Mouse (Mus musculus): ENCODE results near the gene Ugt1a9. TPM values are rescaled to one million over a fixed set of nuclear protein-coding genes. Genes with fewer than 3 reads are reported as not detected.
"Not testable (repeated sequence)": the region's sequence is repeated elsewhere in the genome, so short reads cannot be mapped to it uniquely, and the experiment has no call there.

Gene Ugt1a9
- polyA plus RNA-seq, 1 experiment from 2014 or later: not detected

- not testable (repeated sequence) for H3K9ac ChIP-seq; H3K4me3 ChIP-seq (replicated peaks; ENCODE audit: low read length); H3K4me2 ChIP-seq (replicated peaks); ATAC-seq (ENCODE audit: low FRiP score); H3K4me1 ChIP-seq (replicated peaks; ENCODE audit: control insufficient read depth, insufficient read depth, low read length); H3K36me3 ChIP-seq (replicated peaks; ENCODE audit: control insufficient read depth, insufficient read depth); H3K9me3 ChIP-seq (ENCODE audit: control insufficient read depth, low read length); H3K27me3 ChIP-seq (ENCODE audit: control insufficient read depth, insufficient read depth, low read length); H3K27ac ChIP-seq; DNase-seq (ENCODE audit: low spot score)
- 94% methylated on average over 2 of the region's 2 CpGs for WGBS
These were observed 58.5 kb downstream of the Ugt1a9 start for GRCm38 (mm10) chr1:88129091-88129490.

- not testable (repeated sequence) for ATAC-seq (ENCODE audit: low FRiP score); H3K9ac ChIP-seq; DNase-seq (ENCODE audit: low spot score); H3K36me3 ChIP-seq (replicated peaks; ENCODE audit: control insufficient read depth, insufficient read depth); H3K27me3 ChIP-seq (ENCODE audit: control insufficient read depth, insufficient read depth, low read length); H3K9me3 ChIP-seq (ENCODE audit: control insufficient read depth, low read length); H3K4me2 ChIP-seq (replicated peaks); H3K4me1 ChIP-seq (replicated peaks; ENCODE audit: control insufficient read depth, insufficient read depth, low read length); H3K27ac ChIP-seq; H3K4me3 ChIP-seq (replicated peaks; ENCODE audit: low read length)
- 90% methylated on average over 1 of the region's 1 CpGs for WGBS
These were observed 59.6 kb downstream of the Ugt1a9 start for GRCm38 (mm10) chr1:88130223-88130622.

- Histone ChIP-seq H3K9ac (no peak overlapping the region), H3K4me2 (replicated peaks) (no peak overlapping the region), H3K4me1 (replicated peaks; ENCODE audit: control insufficient read depth, insufficient read depth, low read length) (no peaks in the 10 kb centered on the region; the same call in 1 of the 2 replicates), H3K4me3 (replicated peaks; ENCODE audit: low read length) (no peak overlapping the region), H3K36me3 (replicated peaks; ENCODE audit: control insufficient read depth, insufficient read depth) (no peaks in the 10 kb centered on the region), H3K27me3 (ENCODE audit: control insufficient read depth, insufficient read depth, low read length) (no peaks in the 10 kb centered on the region), H3K9me3 (ENCODE audit: control insufficient read depth, low read length) (no peaks in the 10 kb centered on the region), H3K27ac (peak overlapping the region; percentile 71)
- 60% methylated on average over 3 of the region's 3 CpGs for WGBS
- no peak for DNase-seq (ENCODE audit: low spot score)
- peak; percentile 17; the same call in 1 of the 2 replicates for ATAC-seq (ENCODE audit: low FRiP score)
These were observed 63.4 kb downstream of the Ugt1a9 start for GRCm38 (mm10) chr1:88133908-88134456.

- not testable (repeated sequence) for H3K4me2 ChIP-seq (replicated peaks); H3K4me1 ChIP-seq (replicated peaks; ENCODE audit: control insufficient read depth, insufficient read depth, low read length); H3K36me3 ChIP-seq (replicated peaks; ENCODE audit: control insufficient read depth, insufficient read depth); H3K4me3 ChIP-seq (replicated peaks; ENCODE audit: low read length); H3K9ac ChIP-seq; H3K27me3 ChIP-seq (ENCODE audit: control insufficient read depth, insufficient read depth, low read length); H3K9me3 ChIP-seq (ENCODE audit: control insufficient read depth, low read length)
- WGBS: 42% methylated on average over 4 of the region's 5 CpGs
- DNase-seq (ENCODE audit: low spot score) (peak; percentile 36), ATAC-seq (ENCODE audit: low FRiP score) (peak; percentile 75; the same call in 1 of the 2 replicates)
- peak within 1 kb of the TSS; percentile 71 for H3K27ac ChIP-seq
These were observed 63.9 kb downstream of the Ugt1a9 start, which contains the start of gene Ugt1a6a for GRCm38 (mm10) chr1:88134457-88135011. Ugt1a6a (plus strand) TSS chr1:88134809.

- H3K4me1 ChIP-seq (replicated peaks; ENCODE audit: control insufficient read depth, insufficient read depth, low read length); H3K36me3 ChIP-seq (replicated peaks; ENCODE audit: control insufficient read depth, insufficient read depth); H3K9me3 ChIP-seq (ENCODE audit: control insufficient read depth, low read length); H3K27ac ChIP-seq; ATAC-seq (ENCODE audit: low FRiP score); H3K4me2 ChIP-seq (replicated peaks); H3K9ac ChIP-seq; DNase-seq (ENCODE audit: low spot score); H3K4me3 ChIP-seq (replicated peaks; ENCODE audit: low read length); H3K27me3 ChIP-seq (ENCODE audit: control insufficient read depth, insufficient read depth, low read length): not testable (repeated sequence)
- WGBS: 89% methylated on average over 5 of the region's 6 CpGs
These were observed 64.8 kb downstream of the Ugt1a9 start for GRCm38 (mm10) chr1:88135229-88135904.

- H3K9me3 ChIP-seq (ENCODE audit: control insufficient read depth, low read length): no peaks in the 10 kb centered on the region
- no peak overlapping the region for H3K4me3 ChIP-seq (replicated peaks; ENCODE audit: low read length)
- H3K4me2 ChIP-seq (replicated peaks): no peak overlapping the region
- no peaks in the 10 kb centered on the region for H3K27me3 ChIP-seq (ENCODE audit: control insufficient read depth, insufficient read depth, low read length)
- H3K4me1 ChIP-seq (replicated peaks; ENCODE audit: control insufficient read depth, insufficient read depth, low read length): no peaks in the 10 kb centered on the region; the same call in 1 of the 2 replicates
- H3K9ac ChIP-seq: no peak overlapping the region
- DNase-seq (ENCODE audit: low spot score) (no peak), ATAC-seq (ENCODE audit: low FRiP score) (no peak)
- 66% methylated on average over 2 of the region's 2 CpGs for WGBS
- no peaks in the 10 kb centered on the region for H3K36me3 ChIP-seq (replicated peaks; ENCODE audit: control insufficient read depth, insufficient read depth)
- H3K27ac ChIP-seq: no peak overlapping the region
These were observed 66.0 kb downstream of the Ugt1a9 start for GRCm38 (mm10) chr1:88136646-88137045.

- Histone ChIP-seq H3K4me2 (replicated peaks) (no peak overlapping the region), H3K27me3 (ENCODE audit: control insufficient read depth, insufficient read depth, low read length) (no peaks in the 10 kb centered on the region), H3K4me3 (replicated peaks; ENCODE audit: low read length) (no peak overlapping the region), H3K36me3 (replicated peaks; ENCODE audit: control insufficient read depth, insufficient read depth) (no peaks in the 10 kb centered on the region), H3K9ac (no peak overlapping the region), H3K4me1 (replicated peaks; ENCODE audit: control insufficient read depth, insufficient read depth, low read length) (no peaks in the 10 kb centered on the region; the same call in 1 of the 2 replicates), H3K27ac (no peak overlapping the region), H3K9me3 (ENCODE audit: control insufficient read depth, low read length) (no peaks in the 10 kb centered on the region)
- ATAC-seq (ENCODE audit: low FRiP score) (no peak), DNase-seq (ENCODE audit: low spot score) (no peak)
- 87% methylated on average over 3 of the region's 3 CpGs for WGBS
These were observed 66.7 kb downstream of the Ugt1a9 start for GRCm38 (mm10) chr1:88137264-88137663.

GRCm38 (mm10) chr1:88138145-88138544 lies 67.5 kb downstream of the Ugt1a9 start:
- Histone ChIP-seq H3K4me2 (replicated peaks) (no peak overlapping the region), H3K36me3 (replicated peaks; ENCODE audit: control insufficient read depth, insufficient read depth) (no peaks in the 10 kb centered on the region), H3K27me3 (ENCODE audit: control insufficient read depth, insufficient read depth, low read length) (no peaks in the 10 kb centered on the region), H3K4me1 (replicated peaks; ENCODE audit: control insufficient read depth, insufficient read depth, low read length) (no peaks in the 10 kb centered on the region; the same call in 1 of the 2 replicates), H3K4me3 (replicated peaks; ENCODE audit: low read length) (no peak overlapping the region), H3K27ac (no peak overlapping the region), H3K9me3 (ENCODE audit: control insufficient read depth, low read length) (no peaks in the 10 kb centered on the region), H3K9ac (no peak overlapping the region)
- 94% methylated on average over 1 of the region's 1 CpGs for WGBS
- no peak for DNase-seq (ENCODE audit: low spot score)
- no peak for ATAC-seq (ENCODE audit: low FRiP score)

GRCm38 (mm10) chr1:88140492-88140891 lies 69.9 kb downstream of the Ugt1a9 start:
- H3K9ac ChIP-seq; DNase-seq (ENCODE audit: low spot score); H3K36me3 ChIP-seq (replicated peaks; ENCODE audit: control insufficient read depth, insufficient read depth); H3K27me3 ChIP-seq (ENCODE audit: control insufficient read depth, insufficient read depth, low read length); ATAC-seq (ENCODE audit: low FRiP score); H3K4me3 ChIP-seq (replicated peaks; ENCODE audit: low read length); H3K4me2 ChIP-seq (replicated peaks); H3K4me1 ChIP-seq (replicated peaks; ENCODE audit: control insufficient read depth, insufficient read depth, low read length); H3K27ac ChIP-seq; H3K9me3 ChIP-seq (ENCODE audit: control insufficient read depth, low read length): not testable (repeated sequence)
- 57% methylated on average over 1 of the region's 1 CpGs for WGBS
